Mouse (Mus musculus) heart, postnatal 0 days (tissue): ENCODE results near the gene Chchd2. TPM values are rescaled to one million over a fixed set of nuclear protein-coding genes. Genes with fewer than 3 reads are reported as not detected.

Source experiments
- ATAC-seq: fragments of 200-750 bp; cut with Nextera tagmentation; 2 replicates; pipeline ENCODE4 v1.8.0; 2017; ENCODE audit warnings: low read depth, moderate number of reproducible peaks, moderate library complexity; ENCODE audit not compliant: insufficient read depth
- DNase-seq: peaks from one replicate; pipeline ENCODE4 v3.0.0-alpha.2; 2016; ENCODE audit warnings: low spot score
- H3K27ac ChIP-seq: fragments of 300-500 bp; sonication (generic); 2 replicates; pipeline ENCODE4 v1.5.1; 2014; ENCODE audit warnings: low read depth, mild to moderate bottlenecking
- H3K27me3 ChIP-seq: fragments of 300-500 bp; sonication (generic); 2 replicates; pipeline ENCODE4 v1.6.1; 2014; ENCODE audit warnings: low read length, mixed read lengths; ENCODE audit not compliant: control insufficient read depth, insufficient read depth
- H3K36me3 ChIP-seq: fragments of 300-500 bp; sonication (generic); replicated peaks from 2 replicates; pipeline ENCODE4 v1.6.1; 2014; ENCODE audit warnings: low read length, mixed read lengths; ENCODE audit not compliant: control insufficient read depth, insufficient read depth
- H3K4me1 ChIP-seq: fragments of 300-500 bp; sonication (generic); 2 replicates; pipeline ENCODE4 v1.6.1; 2014; ENCODE audit warnings: antibody characterized with exemption; ENCODE audit not compliant: control insufficient read depth, insufficient read depth
- H3K4me2 ChIP-seq: fragments of 300-500 bp; sonication (generic); 2 replicates; pipeline ENCODE4 v1.6.1; 2014; ENCODE audit warnings: low read depth, mild to moderate bottlenecking, low read length, moderate library complexity
- H3K4me3 ChIP-seq: fragments of 300-500 bp; sonication (generic); 2 replicates; pipeline ENCODE4 v1.5.1; 2014; ENCODE audit warnings: low read depth, low read length
- H3K9ac ChIP-seq: fragments of 300-500 bp; sonication (generic); replicated peaks from 2 replicates; pipeline ENCODE4 v1.6.1; 2014; ENCODE audit warnings: low read depth, low read length, mixed read lengths
- H3K9me3 ChIP-seq: fragments of 300-500 bp; sonication (generic); replicated peaks from 2 replicates; pipeline ENCODE4 v1.6.1; 2016; ENCODE audit warnings: low read length; ENCODE audit not compliant: control insufficient read depth
- CTCF ChIP-seq: IDR thresholded peaks from 2 replicates; pipeline ENCODE4 v1.5.1; 2016; ENCODE audit warnings: antibody characterized with exemption, control low read depth, low read depth
- EP300 ChIP-seq: IDR thresholded peaks from 2 replicates; pipeline ENCODE4 v1.6.1; 2016; ENCODE audit warnings: antibody characterized with exemption, low read depth
- WGBS: fragments of 180-500 bp; shearing (Covaris S2); extraction: QIAGEN DNeasy Blood & Tissue Kit; methylation state at CpG from one replicate; pipeline ENCODE4 v1.1.7; 2014; 5-methylcytosine and 5-hydroxymethylcytosine counted together
- polyA plus RNA-seq: library from polyadenylated mRNA; unstranded; fragments of >200 nt; fragmentation: Nextera tagmentation; extraction: Ambion mirVana; gene quantifications from 2 replicates; pipeline ENCODE4 v1.2.1, GENCODE M21; 2015
- total RNA-seq: library from RNA; depleted of rRNA; stranded (reverse); fragments of >200 nt; gene quantifications from 2 replicates; pipeline ENCODE4 v1.2.3, GENCODE M21; 2014; ENCODE audit warnings: low replicate concordance; rRNA removed

Gene Chchd2
- total RNA-seq = 2,460 and 2,937 TPM in 2 replicates
- polyA plus RNA-seq = 1,505 and 1,584 TPM in 2 replicates

DNA sequence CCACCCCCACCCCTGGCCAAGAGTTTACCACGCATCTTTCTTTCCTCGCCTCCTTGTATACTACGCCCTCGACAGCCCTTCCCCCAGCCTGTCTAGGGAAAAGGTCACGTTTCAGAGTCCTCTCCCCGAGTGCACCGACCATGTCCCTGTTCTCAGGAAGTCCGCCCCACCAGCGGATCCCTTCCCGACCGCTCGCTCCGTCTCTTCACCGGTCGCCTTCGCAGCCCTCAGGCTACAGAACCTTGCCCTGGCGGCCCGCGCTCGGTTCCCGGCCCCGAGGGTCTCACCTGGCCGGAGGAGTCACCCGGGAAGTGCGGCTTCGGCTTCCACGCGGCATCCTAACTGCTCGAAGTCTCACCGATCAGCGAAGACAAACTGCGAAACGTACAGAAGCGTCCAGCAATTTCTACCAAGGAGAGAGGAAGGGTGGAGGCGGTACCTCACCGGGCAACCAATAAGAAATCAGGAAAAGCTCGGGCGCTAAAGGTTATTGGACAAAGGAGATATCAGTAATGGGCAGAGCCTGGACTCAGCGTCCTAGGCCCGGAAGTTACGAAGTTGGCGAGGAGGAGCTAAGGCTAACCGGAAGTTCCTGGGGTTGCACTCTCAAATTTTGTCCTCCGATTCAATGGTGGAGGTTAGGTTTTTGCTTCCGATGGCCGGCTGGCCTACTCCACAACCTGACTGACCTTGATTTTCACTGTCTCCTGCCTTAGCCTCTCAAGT lies at the start of gene Chchd2:
Gene Chchd2 (minus strand): TSS at position 560 of the 726 bp plus-strand sequence.
- Histone ChIP-seq H3K9ac (peak within 1 kb of the TSS; percentile 87), H3K4me2 (peak within 1 kb of the TSS; percentile 85), H3K27me3 (no peaks in the 10 kb centered on the region), H3K36me3 (peaks cover 22% of the 10 kb centered on the region), H3K4me3 (peak within 1 kb of the TSS; percentile 91), H3K9me3 (no peaks in the 10 kb centered on the region), H3K4me1 (peaks cover 13% of the 10 kb centered on the region; the same call in 1 of the 2 replicates), H3K27ac (peak within 1 kb of the TSS; percentile 99)
- 0% methylated on average over 46 of the region's 46 CpGs for WGBS
- DNase-seq = peak; percentile 99
- TF ChIP-seq EP300 = peak; percentile 83
- no peak for TF ChIP-seq CTCF
- peak; percentile 99 for ATAC-seq

- no peaks in the 10 kb centered on the region for H3K36me3 ChIP-seq
- H3K4me3 ChIP-seq = no peak overlapping the region
- TF ChIP-seq EP300 (no peak), CTCF (no peak)
- H3K4me2 ChIP-seq = no peak overlapping the region
- 50% methylated on average over 4 of the region's 4 CpGs for WGBS
- no peaks in the 10 kb centered on the region for H3K27me3 ChIP-seq
- H3K27ac ChIP-seq = no peak overlapping the region
- no peak for DNase-seq
- no peaks in the 10 kb centered on the region for H3K9me3 ChIP-seq
- H3K9ac ChIP-seq = no peak overlapping the region
- no peak for ATAC-seq
- no peaks in the 10 kb centered on the region for H3K4me1 ChIP-seq
These were observed 49.7 kb upstream of the Chchd2 start for GRCm38 (mm10) chr5:129936941-129937340.

DNA sequence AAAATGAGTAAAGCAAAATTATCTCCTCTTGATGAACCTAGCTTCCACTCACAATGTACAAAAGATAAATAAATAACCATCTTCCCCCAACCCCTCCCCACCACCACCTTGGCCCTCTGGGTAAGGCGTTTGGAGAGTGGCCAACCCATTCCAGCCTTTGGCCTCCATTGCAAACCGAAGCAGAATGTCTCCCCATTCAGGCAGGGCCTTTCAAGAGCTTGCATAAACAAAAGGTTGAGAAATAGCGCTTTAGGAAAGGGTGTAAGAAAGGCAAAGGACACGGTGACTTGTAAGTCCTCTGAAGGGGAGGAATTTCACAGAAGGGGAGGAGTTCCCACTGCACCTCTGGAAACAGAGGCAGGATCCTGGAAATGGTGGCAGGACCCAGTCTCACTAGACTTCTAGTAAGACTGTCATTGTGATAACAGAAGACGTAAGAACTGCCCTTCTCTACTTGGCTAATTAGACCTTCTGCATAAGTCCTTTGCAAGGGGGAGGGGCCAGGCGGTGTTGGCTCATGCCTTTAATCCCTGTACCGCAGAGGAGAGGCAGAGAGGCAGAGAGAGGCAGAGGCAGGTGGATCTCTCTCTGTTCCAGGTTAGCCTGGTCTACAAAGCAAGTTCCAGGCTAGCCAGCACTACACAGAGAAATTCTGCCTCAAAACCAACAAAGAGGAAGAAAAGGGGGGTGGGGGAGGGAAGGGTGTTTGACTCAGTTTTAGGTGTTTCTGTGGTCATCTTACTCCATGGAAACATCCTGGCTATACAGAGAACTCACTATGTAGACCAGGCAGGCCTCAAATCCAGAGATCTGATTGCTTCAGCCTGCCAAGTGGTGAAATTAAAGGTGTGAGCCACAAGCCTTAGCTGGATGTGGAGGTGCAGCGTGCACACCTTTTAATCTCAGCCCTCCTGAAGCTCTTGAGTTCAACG lies 42.9 kb upstream of the Chchd2 start:
- H3K9me3 ChIP-seq = no peaks in the 10 kb centered on the region
- H3K4me3 ChIP-seq = no peak overlapping the region
- H3K36me3 ChIP-seq = no peaks in the 10 kb centered on the region
- H3K9ac ChIP-seq = no peak overlapping the region
- no peak for DNase-seq
- TF ChIP-seq EP300 = no peak
- TF ChIP-seq CTCF = no peak
- H3K27me3 ChIP-seq = no peaks in the 10 kb centered on the region
- no peak overlapping the region for H3K27ac ChIP-seq
- ATAC-seq = no peak
- H3K4me2 ChIP-seq = no peak overlapping the region
- H3K4me1 ChIP-seq = no peaks in the 10 kb centered on the region
- WGBS = 42% methylated on average over 9 of the region's 9 CpGs

GRCm38 (mm10) chr5:129925933-129926332 lies 38.7 kb upstream of the Chchd2 start:
- ATAC-seq (no peak), DNase-seq (no peak)
- no peaks in the 10 kb centered on the region for H3K36me3 ChIP-seq
- H3K27ac ChIP-seq = no peak overlapping the region
- no peak overlapping the region for H3K9ac ChIP-seq
- TF ChIP-seq EP300 (no peak), CTCF (no peak)
- 71% methylated on average over 5 of the region's 5 CpGs for WGBS
- H3K4me2 ChIP-seq = no peak overlapping the region
- H3K9me3 ChIP-seq = no peaks in the 10 kb centered on the region
- H3K27me3 ChIP-seq = no peaks in the 10 kb centered on the region
- H3K4me1 ChIP-seq = no peaks in the 10 kb centered on the region
- H3K4me3 ChIP-seq = no peak overlapping the region

- no peak overlapping the region for H3K4me3 ChIP-seq
- no peak overlapping the region for H3K9ac ChIP-seq
- DNase-seq (no peak), ATAC-seq (no peak)
- WGBS = 67% methylated on average over 8 of the region's 8 CpGs
- H3K27ac ChIP-seq = no peak overlapping the region
- no peak overlapping the region for H3K4me2 ChIP-seq
- no peaks in the 10 kb centered on the region for H3K4me1 ChIP-seq
- H3K36me3 ChIP-seq = no peaks in the 10 kb centered on the region
- no peak for TF ChIP-seq EP300
- H3K9me3 ChIP-seq = no peaks in the 10 kb centered on the region
- no peaks in the 10 kb centered on the region for H3K27me3 ChIP-seq
These were observed 37.7 kb upstream of the Chchd2 start for GRCm38 (mm10) chr5:129924820-129925452.
